Mouse (Mus musculus) liver, adult 2 months (tissue): ENCODE measurements around the gene Nhlrc2.

Experiments
- CTCF ChIP-seq: fragments of 200-500 bp; IDR thresholded peaks from 2 replicates; pipeline ENCODE4 v1.5.1; 2011; ENCODE audit warnings: low read depth, low read length, control low read depth
- POLR2A ChIP-seq: fragments of 200-500 bp; IDR thresholded peaks from 2 replicates; pipeline ENCODE4 v1.6.1; 2011; ENCODE audit warnings: low read length, control low read depth; ENCODE audit not compliant: insufficient read depth; ENCODE audit errors: extremely low read depth

DNA sequence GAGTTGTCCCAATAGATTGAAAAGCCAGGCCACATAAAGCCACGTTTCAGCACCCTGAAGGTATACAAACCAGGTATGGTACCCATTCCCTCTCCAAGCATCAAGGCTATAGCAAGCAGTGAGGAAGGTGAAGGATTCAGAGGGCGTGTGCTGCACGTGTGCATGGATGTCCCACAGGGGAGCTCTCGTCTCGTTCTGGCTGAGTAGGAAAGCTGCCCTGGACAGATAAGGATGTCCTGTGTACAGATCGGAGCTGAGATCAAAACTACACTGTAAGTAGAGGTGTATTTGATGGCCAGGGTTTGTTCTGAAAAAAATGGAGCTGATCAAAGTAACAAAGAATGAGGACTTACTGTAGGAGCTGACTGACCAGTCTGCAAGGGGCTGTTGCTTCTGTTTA, 18.9 kb downstream of the Nhlrc2 start:
- no peak for TF ChIP-seq CTCF
- TF ChIP-seq POLR2A = no peak
